Mouse (Mus musculus) E14TG2a.4 (cell line): ENCODE measurements around the gene Psmb6.

Experiments used
- CTCF ChIP-seq: conservative IDR thresholded peaks from 2 replicates; pipeline ENCODE4 v1.5.1; 2014; ENCODE audit warnings: low read length
- NANOG ChIP-seq: IDR thresholded peaks from 2 replicates; pipeline ENCODE4 v1.6.1; 2014; ENCODE audit warnings: borderline replicate concordance, low read length, mixed read lengths
- POU5F1 ChIP-seq: IDR thresholded peaks from 2 replicates; pipeline ENCODE4 v1.6.1; 2014; ENCODE audit warnings: low read length, borderline replicate concordance

DNA sequence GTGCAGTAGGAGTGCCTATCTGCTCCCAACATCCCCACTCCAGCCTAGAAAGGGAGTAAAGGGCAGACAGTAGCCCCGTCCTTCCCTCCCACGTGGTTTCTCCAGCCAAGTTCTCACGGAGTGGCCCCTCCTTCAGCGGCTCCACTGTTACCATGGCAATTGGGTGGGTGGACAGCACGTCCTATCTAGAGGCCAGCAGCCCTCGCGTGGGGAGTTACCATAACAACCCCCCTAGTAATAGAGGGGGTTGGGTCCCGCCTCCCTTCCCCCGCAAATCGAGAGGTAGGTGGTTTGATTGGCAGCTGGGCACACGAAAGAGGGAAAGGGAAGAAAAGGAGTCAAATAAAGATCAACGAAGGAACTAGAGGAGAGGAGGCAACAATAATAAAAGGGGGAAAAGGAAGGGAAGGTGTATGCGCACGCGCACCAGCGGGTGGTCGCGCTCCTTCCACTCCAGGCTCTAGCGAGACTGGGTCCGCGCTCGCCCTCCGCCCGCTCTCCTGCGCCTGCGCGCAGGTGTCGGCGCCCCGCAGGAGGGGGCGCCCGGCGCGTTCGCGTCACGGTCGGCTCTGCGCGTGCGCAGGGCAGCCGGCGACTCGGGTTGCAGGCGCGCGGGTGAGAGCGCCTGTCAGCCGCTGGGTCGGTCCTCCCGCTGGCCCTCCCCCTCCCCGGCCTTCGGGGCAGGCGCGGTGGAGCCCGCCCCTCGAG lies 37.3 kb downstream of the Psmb6 start, which contains the start of gene Mink1:
- no peak for TF ChIP-seq CTCF
- TF ChIP-seq POU5F1: no peak
- TF ChIP-seq NANOG: no peak
